Mouse (Mus musculus) liver, embryonic 14.5 days (tissue): ENCODE data around the gene Lipc. TPM values are rescaled to one million over a fixed set of nuclear protein-coding genes. Genes with fewer than 3 reads are reported as not detected.
A peak's percentile ranks its signal among the peaks of the same experiment; 100 is the strongest.

Experiments
- ATAC-seq: fragments of 200-750 bp; cut with Nextera tagmentation; 2 replicates; pipeline ENCODE4 v1.8.0; 2017; ENCODE audit warnings: moderate number of reproducible peaks, mild to moderate bottlenecking, moderate library complexity; ENCODE audit not compliant: insufficient read depth
- DNase-seq, 3 experiments: peaks; one replicate each; pipeline ENCODE4 v3.0.0-alpha.2; 2012 to 2013; ENCODE audit warnings: low read depth in 3 of 3, low spot score in 3 of 3
- H3K27ac ChIP-seq: fragments of 300-500 bp; sonication (generic); 2 replicates; pipeline ENCODE4 v1.5.1; 2014; ENCODE audit warnings: moderate library complexity, mild to moderate bottlenecking, control low read depth, inconsistent platforms
- H3K27me3 ChIP-seq: fragments of 300-500 bp; sonication (generic); 2 replicates; pipeline ENCODE4 v1.6.1; 2014; ENCODE audit warnings: mild to moderate bottlenecking, low read length, moderate library complexity; ENCODE audit not compliant: control insufficient read depth, insufficient read depth
- H3K36me3 ChIP-seq: fragments of 300-500 bp; sonication (generic); replicated peaks from 2 replicates; pipeline ENCODE4 v1.6.1; 2014; ENCODE audit warnings: low read depth; ENCODE audit not compliant: control insufficient read depth, insufficient read depth
- H3K4me1 ChIP-seq, 2 experiments: fragments of 200-500 bp in 1 of 2; fragments of 300-500 bp in 1 of 2; sonication (generic) in 1 of 2; replicated peaks; 2 replicates each; pipeline ENCODE4 v1.6.1; 2012 to 2014; ENCODE audit warnings: antibody characterized with exemption in 1 of 2, inconsistent platforms in 1 of 2, low read length in 1 of 2; ENCODE audit not compliant: control insufficient read depth in 2 of 2, insufficient read depth in 2 of 2
- H3K4me2 ChIP-seq: fragments of 300-500 bp; sonication (generic); 2 replicates; pipeline ENCODE4 v1.6.1; 2014; ENCODE audit warnings: low read depth, mild to moderate bottlenecking, control low read depth, moderate library complexity
- H3K4me3 ChIP-seq, 2 experiments: fragments of 200-500 bp in 1 of 2; fragments of 300-500 bp in 1 of 2; sonication (generic) in 1 of 2; 2 replicates each; pipeline ENCODE4 v1.5.1; 2012 to 2014; ENCODE audit warnings: low read depth in 2 of 2, low read length in 2 of 2, mild to moderate bottlenecking in 2 of 2, control low read depth in 1 of 2, inconsistent platforms in 1 of 2, moderate library complexity in 1 of 2; ENCODE audit not compliant: insufficient read depth in 1 of 2
- H3K9ac ChIP-seq: fragments of 300-500 bp; sonication (generic); replicated peaks from 2 replicates; pipeline ENCODE4 v1.6.1; 2014; ENCODE audit warnings: mild to moderate bottlenecking, control low read depth, moderate library complexity
- H3K9me3 ChIP-seq: fragments of 300-500 bp; sonication (generic); 2 replicates; pipeline ENCODE4 v1.6.1; 2016; ENCODE audit warnings: low read length, mixed read lengths; ENCODE audit not compliant: control insufficient read depth
- CTCF ChIP-seq: IDR thresholded peaks from 2 replicates; pipeline ENCODE4 v1.5.1; 2016; ENCODE audit warnings: antibody characterized with exemption, low read depth, control low read depth
- EP300 ChIP-seq: IDR thresholded peaks from 2 replicates; pipeline ENCODE4 v1.6.1; 2016; ENCODE audit warnings: antibody characterized with exemption, low read depth
- WGBS: fragments of 180-500 bp; shearing (Covaris S2); extraction: QIAGEN DNeasy Blood & Tissue Kit; methylation state at CpG from one replicate; pipeline ENCODE4 v1.1.7; 2014; ENCODE audit not compliant: insufficient replicate concordance; 5-methylcytosine and 5-hydroxymethylcytosine counted together
- polyA plus RNA-seq, 2 experiments: library from polyadenylated mRNA; depleted of rRNA in 1 of 2; stranded (reverse) in 1 of 2; unstranded in 1 of 2; fragments of >200 nt; fragmentation: Nextera tagmentation in 1 of 2; extraction: Ambion mirVana in 1 of 2; gene quantifications; 2 replicates each; pipeline versions ENCODE4 v1.2.1 to v1.2.3; 2012 to 2014

Lipc gene
- polyA plus RNA-seq, 2 experiments, result 22.4 to 26.8 TPM

- peaks cover 3 to 33% of the 10 kb centered on the region in 2 experiments for H3K4me1 ChIP-seq
- ATAC-seq (no peak), DNase-seq (no peak)
- H3K36me3 ChIP-seq, result no peaks in the 10 kb centered on the region
- no peaks in the 10 kb centered on the region for H3K27me3 ChIP-seq
- 67% methylated on average over 8 of the region's 8 CpGs for WGBS
- H3K27ac ChIP-seq, result no peak overlapping the region
- peak overlapping the region; percentile 0 to 27; a peak in 2 of 4 replicates for H3K4me3 ChIP-seq
- no peak for TF ChIP-seq CTCF
- TF ChIP-seq EP300, result no peak
- H3K9me3 ChIP-seq, result no peaks in the 10 kb centered on the region
- H3K9ac ChIP-seq, result no peak overlapping the region
- H3K4me2 ChIP-seq, result peak overlapping the region; percentile 33; the same call in 1 of the 2 replicates
Observed at GRCm38 (mm10) chr9:70934587-70935295, 17.3 kb downstream of the Lipc start.

- no peaks in the 10 kb centered on the region for H3K27me3 ChIP-seq
- H3K9ac ChIP-seq, result no peak overlapping the region
- WGBS, result 47% methylated on average over 5 of the region's 5 CpGs
- DNase-seq (no peak), ATAC-seq (no peak)
- no peak overlapping the region for H3K27ac ChIP-seq
- TF ChIP-seq CTCF (no peak), EP300 (no peak)
- H3K4me1 ChIP-seq, result peaks cover 40 to 55% of the 10 kb centered on the region in 2 experiments
- no peak overlapping the region for H3K4me2 ChIP-seq
- no peaks in the 10 kb centered on the region for H3K9me3 ChIP-seq
- no peak overlapping the region for H3K4me3 ChIP-seq
- no peaks in the 10 kb centered on the region for H3K36me3 ChIP-seq
Observed at GRCm38 (mm10) chr9:70930641-70931020, 21.4 kb downstream of the Lipc start.

- peak overlapping the region; percentile 63 for H3K27ac ChIP-seq
- 53% methylated on average over 15 of the region's 15 CpGs for WGBS
- no peaks in the 10 kb centered on the region for H3K27me3 ChIP-seq
- H3K36me3 ChIP-seq, result no peaks in the 10 kb centered on the region
- ATAC-seq, result no peak
- no peak overlapping the region for H3K4me2 ChIP-seq
- peaks cover 46 to 56% of the 10 kb centered on the region in 2 experiments for H3K4me1 ChIP-seq
- H3K4me3 ChIP-seq, result no peak overlapping the region
- peak; percentile 36; the same call in 1 of the 2 replicates for TF ChIP-seq EP300
- TF ChIP-seq CTCF, result peak; percentile 92
- peak in 1 of 3 experiments; percentile 64 for DNase-seq
- H3K9ac ChIP-seq, result no peak overlapping the region; the same call in 1 of the 2 replicates
- H3K9me3 ChIP-seq, result no peaks in the 10 kb centered on the region
Observed at GRCm38 (mm10) chr9:70929840-70930640, 22.0 kb downstream of the Lipc start.

GRCm38 (mm10) chr9:70928472-70928871 is 23.6 kb downstream of the Lipc start:
- Histone ChIP-seq H3K4me2 (no peak overlapping the region), H3K4me3 (no peak overlapping the region), H3K9ac (no peak overlapping the region), H3K36me3 (no peaks in the 10 kb centered on the region), H3K4me1 (peaks cover 60 to 65% of the 10 kb centered on the region in 2 experiments), H3K27ac (peak overlapping the region; percentile 99), H3K9me3 (no peaks in the 10 kb centered on the region), H3K27me3 (no peaks in the 10 kb centered on the region)
- DNase-seq, result peak in 1 of 3 experiments; percentile 63
- WGBS, result 67% methylated on average over 1 of the region's 1 CpGs
- no peak for ATAC-seq
- TF ChIP-seq CTCF (no peak), EP300 (peak; percentile 66)

GRCm38 (mm10) chr9:70927701-70928100 is 24.3 kb downstream of the Lipc start:
- Histone ChIP-seq H3K4me3 (no peak overlapping the region), H3K9me3 (no peaks in the 10 kb centered on the region), H3K9ac (peak overlapping the region; percentile 76), H3K4me1 (peaks cover 68 to 70% of the 10 kb centered on the region in 2 experiments), H3K4me2 (peak overlapping the region; percentile 36), H3K27me3 (no peaks in the 10 kb centered on the region), H3K36me3 (no peaks in the 10 kb centered on the region), H3K27ac (peak overlapping the region; percentile 99)
- DNase-seq (no peak), ATAC-seq (no peak)
- no peak for TF ChIP-seq CTCF
- no peak for TF ChIP-seq EP300
